Mouse (Mus musculus) right cerebral cortex, postnatal 25 days (tissue): ENCODE results near the gene Ascc2.
A peak's percentile ranks its signal among the peaks of the same experiment; 100 is the strongest.
"Not testable (repeated sequence)": the region's sequence is repeated elsewhere in the genome, so short reads cannot be mapped to it uniquely, and the experiment has no call there.

Experiments
- DNase-seq: peaks from one replicate; pipeline ENCODE4 v3.0.0; 2022

Gene Ascc2

GRCm38 (mm10) chr11:4685510-4685909 is 48.0 kb downstream of the Ascc2 start:
- no peak for DNase-seq

- DNase-seq: no peak
Observed at GRCm38 (mm10) chr11:4687027-4687426, 49.5 kb downstream of the Ascc2 start.

GRCm38 (mm10) chr11:4687874-4688273 is 50.3 kb downstream of the Ascc2 start:
- DNase-seq: no peak

- DNase-seq: no peak
Observed at GRCm38 (mm10) chr11:4688632-4689380, 51.3 kb downstream of the Ascc2 start.

GRCm38 (mm10) chr11:4690353-4690752 is 52.8 kb downstream of the Ascc2 start:
- DNase-seq: no peak

GRCm38 (mm10) chr11:4691213-4691612 is 53.7 kb downstream of the Ascc2 start:
- no peak for DNase-seq

- DNase-seq: no peak
Observed at GRCm38 (mm10) chr11:4692162-4692561, 54.6 kb downstream of the Ascc2 start.

- DNase-seq: peak; percentile 71
Observed at GRCm38 (mm10) chr11:4697043-4697983, 59.8 kb downstream of the Ascc2 start.

DNA sequence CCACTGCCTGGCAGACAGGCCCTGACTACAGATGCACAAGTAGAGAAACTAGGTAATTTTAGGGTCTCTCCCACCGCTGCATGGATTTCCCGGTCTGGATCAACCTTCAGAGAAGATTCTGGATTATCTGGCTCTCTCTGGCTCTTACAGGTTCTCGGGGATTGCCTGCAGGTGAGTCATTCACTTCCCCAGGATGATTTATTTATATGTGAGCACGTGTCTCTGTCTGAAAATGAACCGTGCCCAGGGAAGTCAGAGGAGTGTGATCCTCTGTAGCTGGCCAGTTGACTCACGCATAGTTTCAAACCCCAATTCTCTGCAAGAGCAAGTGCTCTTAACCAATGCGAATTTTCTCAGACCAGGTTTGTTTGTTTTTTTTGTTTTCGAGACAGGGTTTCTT is 63.2 kb downstream of the Ascc2 start:
- no peak for DNase-seq

- DNase-seq: no peak
Observed at GRCm38 (mm10) chr11:4703688-4704071, 66.1 kb downstream of the Ascc2 start.

GRCm38 (mm10) chr11:4704072-4704964 is 66.8 kb downstream of the Ascc2 start, which contains the start of the genes Uqcr10 and Zmat5:
Gene Uqcr10, minus strand, starts transcription at chr11:4704342.
Gene Zmat5, plus strand, starts transcription at chr11:4704678.
- peak; percentile 88 for DNase-seq

DNA sequence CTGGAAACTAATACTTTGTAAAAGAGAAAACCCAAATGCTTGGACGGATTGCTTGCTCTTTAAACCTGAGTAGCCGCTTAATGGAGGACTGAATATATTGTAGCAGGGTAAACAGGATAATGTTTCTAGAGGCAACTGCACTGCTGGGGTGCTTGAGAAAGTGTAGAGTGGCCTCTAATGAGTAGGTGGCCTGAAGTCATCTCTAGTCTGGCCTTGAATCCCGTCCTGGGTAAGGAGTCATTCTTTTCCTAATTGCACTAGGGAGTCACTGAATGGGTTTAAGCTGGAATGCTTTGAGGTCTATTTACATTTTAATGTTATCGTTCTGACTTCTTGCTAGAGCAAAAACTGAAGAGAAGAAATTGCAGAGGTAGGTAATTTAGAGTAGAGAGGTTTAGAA is 67.6 kb downstream of the Ascc2 start:
- no peak for DNase-seq

DNA sequence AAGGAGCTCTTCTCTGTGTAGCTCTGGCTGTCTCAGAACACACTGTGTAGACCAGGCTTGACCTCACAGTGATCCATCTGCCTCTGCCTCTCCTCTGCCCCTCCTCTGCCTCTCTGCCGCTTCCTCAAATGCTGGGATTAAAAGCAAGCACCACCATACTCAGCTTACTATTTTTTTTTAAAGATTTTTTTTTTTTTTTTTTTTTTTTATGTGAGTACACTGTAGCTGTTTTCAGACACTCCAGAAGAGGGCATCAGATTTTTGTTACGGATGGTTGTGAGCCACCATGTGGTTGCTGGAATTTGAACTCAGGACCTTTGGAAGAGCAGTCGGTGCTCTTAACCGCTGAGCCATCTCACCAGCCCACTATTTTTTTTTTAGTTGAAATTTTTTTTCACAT is 72.6 kb downstream of the Ascc2 start:
- not testable (repeated sequence) for DNase-seq

DNA sequence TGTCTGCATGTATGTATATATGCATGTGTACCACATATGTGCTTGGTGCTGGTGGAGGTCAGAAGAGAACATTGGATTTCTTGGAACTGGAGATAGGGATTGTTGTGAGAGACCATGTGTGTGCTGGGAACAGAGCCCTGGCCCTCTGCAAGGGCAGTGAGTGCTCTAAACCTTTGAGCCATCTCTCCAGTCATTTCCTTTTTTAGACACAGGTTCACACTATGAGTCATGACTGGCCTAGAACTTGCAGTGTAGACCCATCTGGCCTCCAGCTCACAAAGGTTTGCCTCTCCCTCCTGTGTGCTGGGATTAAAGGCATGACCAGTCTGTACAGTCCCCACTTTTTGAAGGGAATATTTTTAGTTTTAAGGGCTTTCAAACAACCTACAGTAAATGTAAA is 75.3 kb downstream of the Ascc2 start:
- no peak for DNase-seq

DNA sequence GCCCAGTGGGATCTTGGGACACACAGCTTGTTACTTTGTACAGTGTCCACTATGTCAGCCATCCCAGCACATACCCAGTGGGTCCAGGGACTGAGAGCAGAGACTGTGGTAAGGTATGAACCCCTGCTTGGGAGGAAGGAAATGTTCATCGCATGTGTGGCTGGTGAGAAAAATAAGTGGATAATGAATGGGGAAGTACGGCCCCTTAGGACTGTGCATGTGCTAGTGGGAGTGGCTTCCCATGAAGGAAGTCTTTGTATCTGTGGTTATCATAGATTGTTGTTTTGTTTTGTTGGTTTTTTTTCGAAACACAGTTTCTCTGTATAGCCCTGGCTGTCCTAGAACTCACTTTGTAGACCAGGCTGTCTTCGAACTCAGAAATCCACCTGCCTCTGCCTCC is 77.2 kb downstream of the Ascc2 start:
- DNase-seq: no peak

DNA sequence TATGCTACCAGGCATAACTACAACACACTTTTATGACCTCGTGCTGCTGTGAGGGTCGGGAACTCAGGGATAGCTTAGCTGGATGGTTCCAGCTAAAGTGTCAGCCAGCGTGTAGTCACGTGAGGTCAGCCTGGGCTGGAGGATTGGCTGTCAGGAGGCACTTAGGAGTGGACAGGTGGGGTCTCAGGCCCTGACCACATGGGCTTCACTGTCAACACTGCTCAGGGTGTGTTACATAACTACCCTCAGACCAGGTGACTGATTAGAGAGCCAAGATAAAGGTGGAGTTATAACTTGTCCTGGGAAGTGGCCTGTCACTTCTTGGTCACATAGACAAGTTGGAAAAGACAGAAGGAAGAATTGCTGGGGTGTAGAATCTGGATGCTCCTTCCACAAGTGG is 78.0 kb downstream of the Ascc2 start:
- DNase-seq: no peak

GRCm38 (mm10) chr11:4716530-4717236 is 79.1 kb downstream of the Ascc2 start:
- no peak for DNase-seq

- no peak for DNase-seq
Observed at GRCm38 (mm10) chr11:4718548-4718947, 81.0 kb downstream of the Ascc2 start.

DNA sequence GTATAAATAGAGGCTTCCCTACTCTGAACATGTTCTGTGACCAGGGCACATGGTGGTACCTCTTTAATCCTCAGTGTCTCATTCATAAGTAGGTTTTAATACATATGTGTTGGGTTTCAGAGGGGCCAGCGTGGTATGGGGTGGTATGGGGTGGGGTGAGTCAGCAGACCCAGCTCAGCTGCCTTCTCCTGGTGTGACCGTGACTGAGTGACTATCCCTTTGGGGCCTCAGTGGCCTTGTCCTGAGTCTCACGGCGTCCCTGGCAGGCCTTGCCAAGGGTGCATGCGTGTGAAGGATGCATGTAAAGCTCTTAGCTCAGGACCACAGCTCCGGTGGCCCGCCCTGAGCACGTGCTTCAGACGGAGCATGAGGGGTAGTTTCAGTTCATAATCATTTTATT is 82.4 kb downstream of the Ascc2 start:
- DNase-seq: no peak

DNA sequence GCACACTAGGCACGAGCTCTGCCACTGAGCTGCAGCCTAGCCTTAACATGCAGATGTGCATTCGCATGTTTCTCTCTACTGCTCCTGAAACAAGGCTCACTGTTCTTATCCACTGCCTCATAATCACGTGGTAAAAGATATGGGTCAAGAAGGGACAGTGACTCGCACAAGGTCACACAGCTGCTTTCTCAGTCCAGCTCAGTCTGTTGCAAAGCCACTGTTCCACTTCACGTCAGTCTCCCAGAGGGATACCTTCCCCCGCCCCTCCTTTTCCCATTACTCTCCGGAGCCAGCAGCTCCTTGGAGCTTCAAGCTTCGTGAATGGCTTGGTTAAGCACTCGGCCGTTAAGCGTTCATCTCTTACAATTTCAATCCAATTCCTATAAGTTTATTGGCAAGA is 82.8 kb downstream of the Ascc2 start:
- no peak for DNase-seq

GRCm38 (mm10) chr11:4720900-4721580 is 83.5 kb downstream of the Ascc2 start:
- peak; percentile 46 for DNase-seq

DNA sequence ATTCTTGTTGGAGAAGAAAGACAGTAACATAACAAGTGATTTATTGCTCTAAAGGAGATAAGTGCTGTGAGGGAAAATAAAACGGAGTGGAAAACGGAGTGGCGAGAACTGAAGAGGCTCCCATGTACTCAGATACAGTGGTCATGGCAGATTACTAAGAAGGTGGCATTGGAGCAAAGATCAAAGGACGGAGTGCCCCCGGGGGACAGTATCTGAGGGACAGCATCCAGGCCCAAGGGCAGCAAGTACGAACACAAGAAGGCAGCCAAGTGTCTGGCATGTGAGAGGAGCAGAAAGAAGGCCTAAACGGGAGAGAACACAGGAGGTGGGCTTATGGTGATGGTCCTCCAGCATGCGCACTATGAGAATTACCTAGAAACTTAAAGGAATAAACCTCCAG is 84.2 kb downstream of the Ascc2 start:
- no peak for DNase-seq
